Mouse (Mus musculus): ENCODE measurements around the gene Grin1. TPM values are rescaled to one million over a fixed set of nuclear protein-coding genes. Genes with fewer than 3 reads are reported as not detected.

The Grin1 gene
- polyA plus RNA-seq, 1 experiment from 2014 or later: 0.93 TPM

- 9% methylated on average over 11 of the region's 11 CpGs for WGBS
- no peak for DNase-seq (ENCODE audit: low spot score)
- peaks cover 90% of the 10 kb centered on the region for H3K27me3 ChIP-seq (ENCODE audit: insufficient read depth, poor library complexity, severe bottlenecking)
- H3K4me3 ChIP-seq: peak within 1 kb of the TSS; percentile 36
- H3K27ac ChIP-seq: no peak within 1 kb of the TSS
- peaks cover 18% of the 10 kb centered on the region for H3K36me3 ChIP-seq
- no peaks in the 10 kb centered on the region for H3K9me3 ChIP-seq
- H3K4me1 ChIP-seq: peaks cover 28% of the 10 kb centered on the region
Measured at GRCm38 (mm10) chr2:25289651-25290050, 29.3 kb downstream of the Grin1 start, which contains the start of gene Lrrc26. TSS of gene Lrrc26 (plus strand) at chr2:25289915.

- Histone ChIP-seq H3K4me1 (peaks cover 28% of the 10 kb centered on the region), H3K9me3 (no peaks in the 10 kb centered on the region), H3K27me3 (ENCODE audit: insufficient read depth, poor library complexity, severe bottlenecking) (peaks cover 82% of the 10 kb centered on the region), H3K27ac (no peak overlapping the region), H3K36me3 (peaks cover 26% of the 10 kb centered on the region), H3K4me3 (no peak overlapping the region)
- WGBS: 82% methylated on average over 7 of the region's 7 CpGs
- DNase-seq (ENCODE audit: low spot score): no peak
Measured at GRCm38 (mm10) chr2:25288734-25289345, 30.1 kb downstream of the Grin1 start.

DNA sequence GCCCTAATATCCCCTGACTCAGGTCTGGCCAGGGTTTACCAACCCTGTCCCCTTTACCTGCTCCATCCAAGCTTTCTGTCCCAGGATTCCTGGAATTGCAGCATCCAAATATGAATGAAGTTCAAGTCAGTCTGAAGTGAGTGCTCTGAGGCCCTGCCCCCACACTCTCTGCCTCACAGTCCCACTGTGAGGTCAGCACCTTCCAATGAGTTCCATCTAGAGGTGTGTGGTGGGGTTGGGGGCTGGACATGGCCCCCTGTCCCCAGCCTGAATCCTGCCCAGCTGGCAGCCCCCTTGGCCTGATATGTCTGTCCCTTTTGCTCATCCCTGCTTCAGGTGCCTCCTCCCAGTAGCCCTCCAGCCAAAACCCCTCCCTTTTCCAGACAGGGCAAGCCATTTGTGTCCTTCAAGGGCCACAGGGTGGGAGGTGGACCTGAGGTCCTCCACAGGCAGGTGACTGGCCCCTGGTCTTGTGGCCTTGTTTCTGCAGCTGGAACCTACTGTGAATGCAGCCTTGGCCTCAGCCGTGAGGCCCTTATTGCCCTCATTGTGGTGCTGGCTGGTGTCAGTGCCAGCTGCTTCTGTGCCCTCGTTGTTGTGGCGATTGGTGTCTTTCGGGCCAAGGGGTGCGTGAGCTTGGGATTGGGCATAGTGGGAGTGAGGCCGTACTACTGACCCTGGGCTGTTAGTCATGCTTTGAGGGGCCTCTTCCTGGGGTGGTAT, 30.9 kb downstream of the Grin1 start, which contains the start of gene Tmem210:
Gene Tmem210, plus strand, starts transcription at position 219 of the 723 bp plus-strand sequence.
- H3K27me3 ChIP-seq (ENCODE audit: insufficient read depth, poor library complexity, severe bottlenecking): peaks cover 74% of the 10 kb centered on the region
- no peak for DNase-seq (ENCODE audit: low spot score)
- WGBS: 84% methylated on average over 6 of the region's 6 CpGs
- no peaks in the 10 kb centered on the region for H3K9me3 ChIP-seq
- peaks cover 28% of the 10 kb centered on the region for H3K4me1 ChIP-seq
- peaks cover 32% of the 10 kb centered on the region for H3K36me3 ChIP-seq
- H3K27ac ChIP-seq: no peak within 1 kb of the TSS
- no peak within 1 kb of the TSS for H3K4me3 ChIP-seq

GRCm38 (mm10) chr2:25286837-25287636, 31.9 kb downstream of the Grin1 start:
- 51% methylated on average over 7 of the region's 7 CpGs for WGBS
- peaks cover 21% of the 10 kb centered on the region for H3K4me1 ChIP-seq
- no peak overlapping the region for H3K27ac ChIP-seq
- peaks cover 43% of the 10 kb centered on the region for H3K36me3 ChIP-seq
- H3K27me3 ChIP-seq (ENCODE audit: insufficient read depth, poor library complexity, severe bottlenecking): peaks cover 64% of the 10 kb centered on the region
- H3K4me3 ChIP-seq: no peak overlapping the region
- no peak for DNase-seq (ENCODE audit: low spot score)
- H3K9me3 ChIP-seq: no peaks in the 10 kb centered on the region

GRCm38 (mm10) chr2:25286314-25286713, 32.7 kb downstream of the Grin1 start:
- 55% methylated on average over 1 of the region's 1 CpGs for WGBS
- DNase-seq (ENCODE audit: low spot score): no peak
- Histone ChIP-seq H3K27ac (no peak overlapping the region), H3K36me3 (peaks cover 48% of the 10 kb centered on the region), H3K9me3 (no peaks in the 10 kb centered on the region), H3K4me3 (no peak overlapping the region), H3K4me1 (peaks cover 16% of the 10 kb centered on the region), H3K27me3 (ENCODE audit: insufficient read depth, poor library complexity, severe bottlenecking) (peaks cover 56% of the 10 kb centered on the region)

GRCm38 (mm10) chr2:25285551-25285950, 33.4 kb downstream of the Grin1 start:
- H3K4me1 ChIP-seq: peaks cover 9% of the 10 kb centered on the region
- no peak overlapping the region for H3K4me3 ChIP-seq
- no peak overlapping the region for H3K27ac ChIP-seq
- H3K27me3 ChIP-seq (ENCODE audit: insufficient read depth, poor library complexity, severe bottlenecking): peaks cover 49% of the 10 kb centered on the region
- no peak for DNase-seq (ENCODE audit: low spot score)
- 89% methylated on average over 2 of the region's 2 CpGs for WGBS
- H3K9me3 ChIP-seq: no peaks in the 10 kb centered on the region
- H3K36me3 ChIP-seq: peaks cover 55% of the 10 kb centered on the region

DNA sequence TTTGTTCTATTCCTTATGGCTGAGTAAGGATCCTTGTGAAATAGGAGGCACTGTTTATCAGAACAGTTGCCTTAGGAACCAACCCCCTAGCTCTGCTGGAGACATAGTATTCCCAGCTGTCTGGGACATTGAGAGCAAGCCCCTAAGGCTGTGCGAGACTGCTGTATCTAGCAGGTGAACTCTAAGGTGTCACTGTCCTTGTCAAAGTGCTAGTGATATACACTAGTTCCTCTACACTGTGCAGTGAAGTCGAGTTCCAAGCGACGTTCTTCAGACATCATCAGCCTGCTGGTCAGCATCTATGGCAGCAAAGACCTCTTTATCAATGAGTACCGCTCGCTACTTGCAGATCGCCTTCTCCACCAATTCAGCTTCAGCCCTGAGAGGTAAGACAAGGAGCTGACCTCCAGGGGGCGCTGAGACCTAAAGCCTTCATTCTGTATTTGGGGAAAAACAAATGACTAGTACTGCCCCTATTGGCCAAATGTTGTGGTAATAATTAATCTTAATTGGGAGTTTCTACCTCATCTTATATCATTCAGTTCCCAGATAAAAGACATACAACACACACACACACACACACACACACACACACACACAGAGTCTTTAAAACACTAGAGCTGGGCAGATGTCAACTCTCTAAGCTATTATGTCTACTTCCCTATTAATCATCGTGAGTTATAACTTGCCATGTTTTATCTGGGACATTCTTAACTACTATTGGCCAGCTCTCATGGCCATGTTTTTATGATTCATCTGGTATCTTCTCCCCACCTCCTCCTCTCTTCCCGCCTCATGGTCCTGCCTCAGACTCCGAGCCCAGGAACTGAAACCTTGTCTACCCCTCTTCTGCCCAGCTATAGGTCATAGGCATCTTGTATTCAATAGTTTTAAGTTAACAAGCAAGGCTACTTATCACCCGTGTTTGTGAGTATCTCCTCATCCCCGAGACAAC, 39.8 kb downstream of the Grin1 start:
- H3K9me3 ChIP-seq: no peaks in the 10 kb centered on the region
- H3K27ac ChIP-seq: no peak overlapping the region
- H3K27me3 ChIP-seq (ENCODE audit: insufficient read depth, poor library complexity, severe bottlenecking): no peaks in the 10 kb centered on the region
- no peak for DNase-seq (ENCODE audit: low spot score)
- WGBS: 59% methylated on average over 13 of the region's 13 CpGs
- H3K36me3 ChIP-seq: peaks cover 97% of the 10 kb centered on the region
- H3K4me3 ChIP-seq: no peak overlapping the region
- H3K4me1 ChIP-seq: no peaks in the 10 kb centered on the region

DNA sequence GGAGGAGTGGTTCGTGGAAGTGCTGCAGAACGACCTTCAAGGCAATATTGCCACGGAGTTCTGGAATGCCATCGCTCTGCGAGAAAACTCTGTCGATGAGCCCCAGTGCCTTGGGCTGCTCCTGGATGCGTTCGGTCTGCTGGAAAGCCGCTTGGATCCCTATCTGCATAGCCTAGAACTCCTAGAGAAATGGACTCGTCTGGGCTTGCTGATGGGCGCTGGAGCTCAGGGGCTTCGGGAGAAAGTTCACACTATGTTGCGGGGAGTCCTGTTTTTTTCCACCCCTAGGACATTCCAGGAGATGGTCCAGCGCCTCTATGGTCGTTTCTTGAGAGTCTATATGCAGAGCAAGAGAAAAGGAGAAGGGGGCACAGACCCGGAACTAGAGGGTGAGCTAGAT, 46.0 kb downstream of the Grin1 start:
- Histone ChIP-seq H3K4me1 (peaks cover 26% of the 10 kb centered on the region), H3K27ac (peak overlapping the region; percentile 92), H3K36me3 (peaks cover 80% of the 10 kb centered on the region), H3K9me3 (no peaks in the 10 kb centered on the region), H3K27me3 (ENCODE audit: insufficient read depth, poor library complexity, severe bottlenecking) (no peaks in the 10 kb centered on the region), H3K4me3 (peak overlapping the region; percentile 91)
- DNase-seq (ENCODE audit: low spot score): no peak
- 27% methylated on average over 16 of the region's 16 CpGs for WGBS

GRCm38 (mm10) chr2:25272515-25272914, 46.5 kb downstream of the Grin1 start:
- no peaks in the 10 kb centered on the region for H3K27me3 ChIP-seq (ENCODE audit: insufficient read depth, poor library complexity, severe bottlenecking)
- peak overlapping the region; percentile 92 for H3K27ac ChIP-seq
- H3K4me1 ChIP-seq: peaks cover 26% of the 10 kb centered on the region
- peak overlapping the region; percentile 91 for H3K4me3 ChIP-seq
- WGBS: under 1% methylated on average over 29 of the region's 29 CpGs
- H3K9me3 ChIP-seq: no peaks in the 10 kb centered on the region
- no peak for DNase-seq (ENCODE audit: low spot score)
- H3K36me3 ChIP-seq: peaks cover 79% of the 10 kb centered on the region

DNA sequence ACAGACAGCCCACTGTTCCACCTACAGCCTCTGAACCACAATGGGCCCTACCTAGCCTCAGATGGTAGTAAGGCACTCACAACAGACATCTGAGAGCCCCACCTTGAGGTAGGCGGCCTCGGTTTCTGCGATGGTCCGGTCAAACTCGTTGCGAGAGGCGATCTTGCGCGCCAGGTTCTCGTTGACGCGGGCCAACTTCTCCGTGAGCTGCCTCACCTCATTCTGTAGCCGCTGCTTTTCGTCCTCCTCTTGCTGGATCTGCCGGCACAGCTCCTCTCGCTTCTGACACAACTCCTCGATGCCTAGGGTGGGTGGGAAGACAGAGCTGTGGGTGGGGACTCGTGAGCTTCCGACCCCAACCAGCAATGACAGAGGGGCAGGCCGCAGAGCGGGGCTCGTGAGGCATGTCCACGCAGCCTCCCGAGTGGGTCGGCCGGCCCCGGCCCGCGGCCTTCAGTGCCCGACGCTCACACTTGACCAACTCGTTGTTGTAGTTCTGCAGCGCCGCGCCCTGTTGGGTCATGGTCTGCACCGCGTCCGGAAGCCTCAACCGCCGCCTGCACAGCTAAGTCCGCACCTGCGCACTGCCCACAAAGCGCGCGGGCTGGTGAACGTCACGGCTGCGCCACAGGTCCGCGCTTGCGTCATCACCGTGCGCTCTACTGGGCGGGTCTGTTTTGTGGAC, 47.0 kb downstream of the Grin1 start, which contains the start of the genes Ssna1 and Anapc2:
Gene Ssna1, minus strand, starts transcription at position 612 of the 685 bp plus-strand sequence.
Gene Anapc2, plus strand, starts transcription at position 652 of the 685 bp plus-strand sequence.
- under 1% methylated on average over 55 of the region's 55 CpGs for WGBS
- Histone ChIP-seq H3K36me3 (peaks cover 74% of the 10 kb centered on the region), H3K4me1 (peaks cover 31% of the 10 kb centered on the region), H3K9me3 (no peaks in the 10 kb centered on the region), H3K27me3 (ENCODE audit: insufficient read depth, poor library complexity, severe bottlenecking) (no peaks in the 10 kb centered on the region), H3K4me3 (peak within 1 kb of the TSS; percentile 91), H3K27ac (peak within 1 kb of the TSS; percentile 92)
- peak; percentile 99 for DNase-seq (ENCODE audit: low spot score)

- Histone ChIP-seq H3K27me3 (ENCODE audit: insufficient read depth, poor library complexity, severe bottlenecking) (peaks cover 25% of the 10 kb centered on the region), H3K4me3 (no peak overlapping the region), H3K36me3 (peaks cover 36% of the 10 kb centered on the region), H3K4me1 (peaks cover 50% of the 10 kb centered on the region), H3K27ac (no peak overlapping the region), H3K9me3 (no peaks in the 10 kb centered on the region)
- 66% methylated on average over 4 of the region's 4 CpGs for WGBS
- DNase-seq (ENCODE audit: low spot score): no peak
Measured at GRCm38 (mm10) chr2:25267746-25268309, 51.2 kb downstream of the Grin1 start.
